ENCODE assay signal across 17 mouse cellular contexts in the genomic region with DNA sequence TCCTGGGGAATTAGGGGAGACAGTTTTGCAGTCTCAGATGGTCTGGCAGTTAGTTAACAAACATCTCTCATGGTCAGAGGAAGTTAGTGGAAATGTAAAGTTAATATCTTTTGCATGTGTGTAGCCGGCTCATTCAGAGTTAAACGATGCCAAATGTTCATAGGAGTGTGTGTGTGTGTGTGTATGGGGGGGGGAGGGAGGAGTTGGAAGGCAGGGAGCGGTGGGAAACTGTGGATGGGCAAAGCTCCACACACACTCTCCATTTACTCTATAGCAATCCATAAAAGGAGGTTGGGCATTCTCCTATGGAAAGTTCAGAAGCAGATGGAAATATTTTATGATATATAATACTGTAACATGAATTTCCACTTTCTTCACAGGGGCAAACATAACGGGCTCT.
A peak's percentile ranks its signal among the peaks of the same experiment; 100 is the strongest.
DNase-seq lines count a peak whose midpoint lies in the region; ATAC-seq and TF ChIP-seq lines count a peak whose summit lies in the region.
"Had no signal": no experiment of that assay in that cellular context is flagged by ENCODE, and none has a peak within 500 bp of the region (broad histone marks: within the 10 kb centered on the region; RNA-seq: fewer than 3 reads in every experiment).

No protein-coding gene starts in this region.

- no peaks in the 10 kb centered on the region for H3K27me3 ChIP-seq in testis, adult 2 months (ENCODE audit: control insufficient read depth, insufficient read depth, low read length)
- H3K27me3 ChIP-seq in embryonic facial prominence, embryonic 15.5 days: no peaks in the 10 kb centered on the region
- H3K27me3 ChIP-seq in limb, embryonic 14.5 days (ENCODE audit: control insufficient read depth, insufficient read depth, low read length): no peaks in the 10 kb centered on the region
- H3K27me3 ChIP-seq in kidney, embryonic 16.5 days (ENCODE audit: insufficient read depth, low read length): no peaks in the 10 kb centered on the region
- H3K27me3 ChIP-seq: forebrain, embryonic 12.5 days; heart, embryonic 12.5 days; hindbrain, embryonic 15.5 days had no signal

- no peak overlapping the region for H3K9ac ChIP-seq in embryonic facial prominence, embryonic 15.5 days
- H3K9ac ChIP-seq in limb, embryonic 14.5 days (ENCODE audit: low read depth, low read length, severe bottlenecking): no peak overlapping the region
- no peak overlapping the region for H3K9ac ChIP-seq in kidney, embryonic 16.5 days (replicated peaks; ENCODE audit: low read length)
- H3K9ac ChIP-seq: forebrain, embryonic 12.5 days; heart, embryonic 12.5 days; hindbrain, embryonic 15.5 days had no signal

- H3K36me3 ChIP-seq in testis, adult 2 months (ENCODE audit: control insufficient read depth, insufficient read depth, low read length): no peaks in the 10 kb centered on the region
- no peaks in the 10 kb centered on the region for H3K36me3 ChIP-seq in embryonic facial prominence, embryonic 15.5 days
- no peaks in the 10 kb centered on the region for H3K36me3 ChIP-seq in limb, embryonic 14.5 days (ENCODE audit: control insufficient read depth, insufficient read depth, low read length)
- H3K36me3 ChIP-seq in kidney, embryonic 16.5 days (ENCODE audit: insufficient read depth, low read length): no peaks in the 10 kb centered on the region
- H3K36me3 ChIP-seq: forebrain, embryonic 12.5 days; G1E; heart, embryonic 12.5 days; hindbrain, embryonic 15.5 days had no signal

- H3K4me1 ChIP-seq in testis, adult 2 months (ENCODE audit: control insufficient read depth, insufficient read depth, low read length): peaks cover 3% of the 10 kb centered on the region; the same call in 1 of the 2 replicates
- no peaks in the 10 kb centered on the region for H3K4me1 ChIP-seq in embryonic facial prominence, embryonic 15.5 days
- H3K4me1 ChIP-seq in limb, embryonic 14.5 days (ENCODE audit: control insufficient read depth, insufficient read depth, low read length): 0 out of 2 replicates have a peak, but pooled peaks cover 10% of the 10 kb centered on the region
- H3K4me1 ChIP-seq in kidney, embryonic 16.5 days (ENCODE audit: insufficient read depth, low read length): 0 out of 2 replicates have a peak, but pooled peaks cover 4% of the 10 kb centered on the region
- H3K4me1 ChIP-seq: forebrain, embryonic 12.5 days; heart, embryonic 12.5 days; hindbrain, embryonic 15.5 days had no signal

- peak; percentile 72; the same call in 1 of the 2 replicates for ATAC-seq in embryonic facial prominence, embryonic 15.5 days (ENCODE audit: insufficient number of reproducible peaks, low FRiP score, low TSS enrichment, low read depth)
- peak; percentile 82 for ATAC-seq in limb, embryonic 14.5 days (ENCODE audit: low FRiP score, low read depth)
- no peak for ATAC-seq in megakaryocyte, adult 5-6 weeks (ENCODE audit: poor library complexity, severe bottlenecking)
- ATAC-seq in kidney, embryonic 16.5 days (ENCODE audit: low FRiP score, low TSS enrichment): no peak
- ATAC-seq: forebrain, embryonic 16.5 days had no signal

- H3K27ac ChIP-seq in testis, adult 2 months (ENCODE audit: control insufficient read depth, insufficient read depth, low read depth, low read length): no peak overlapping the region
- peak overlapping the region; percentile 44; the same call in 1 of the 2 replicates for H3K27ac ChIP-seq in embryonic facial prominence, embryonic 15.5 days (replicated peaks)
- H3K27ac ChIP-seq in limb, embryonic 14.5 days (replicated peaks; ENCODE audit: low read depth, low read length): no peak overlapping the region
- H3K27ac ChIP-seq in kidney, embryonic 16.5 days (ENCODE audit: low read length): no peak overlapping the region
- H3K27ac ChIP-seq: forebrain, embryonic 12.5 days; hindbrain, embryonic 15.5 days had no signal

- no peak for TF ChIP-seq CTCF in testis, adult 2 months (IDR thresholded peaks at IDR 0.05; ENCODE audit: control insufficient read depth, insufficient read depth, insufficient replicate concordance, low read depth, low read length)

- TF ChIP-seq POLR2A in testis, adult 2 months (IDR thresholded peaks at IDR 0.05; ENCODE audit: control insufficient read depth, low read depth, low read length): no peak
- no peak for TF ChIP-seq POLR2A in limb, embryonic 14.5 days (IDR thresholded peaks at IDR 0.05; ENCODE audit: borderline replicate concordance, extremely low read depth, insufficient read depth, insufficient read length)

- peak overlapping the region; percentile 21; the same call in 1 of the 2 replicates for H3K4me2 ChIP-seq in embryonic facial prominence, embryonic 15.5 days (replicated peaks)
- H3K4me2 ChIP-seq in limb, embryonic 14.5 days (replicated peaks; ENCODE audit: low read depth, low read length, severe bottlenecking): 0 out of 2 replicates have a peak overlapping the region, but pooled peaks have one; percentile 30
- H3K4me2 ChIP-seq in kidney, embryonic 16.5 days (replicated peaks; ENCODE audit: low read depth, low read length): no peak overlapping the region
- H3K4me2 ChIP-seq: forebrain, embryonic 12.5 days; heart, embryonic 12.5 days; hindbrain, embryonic 15.5 days had no signal

- H3K4me3 ChIP-seq in testis, adult 2 months (ENCODE audit: control insufficient read depth, low read depth, low read length): peak overlapping the region; percentile 81
- H3K4me3 ChIP-seq in embryonic facial prominence, embryonic 15.5 days (replicated peaks): no peak overlapping the region
- H3K4me3 ChIP-seq in limb, embryonic 14.5 days (replicated peaks; ENCODE audit: low read length): no peak overlapping the region
- no peak overlapping the region for H3K4me3 ChIP-seq in kidney, embryonic 16.5 days (ENCODE audit: low read length)
- H3K4me3 ChIP-seq: forebrain, embryonic 12.5 days; heart, embryonic 12.5 days; hindbrain, embryonic 15.5 days had no signal

- no peaks in the 10 kb centered on the region for H3K9me3 ChIP-seq in embryonic facial prominence, embryonic 15.5 days (replicated peaks)
- no peaks in the 10 kb centered on the region for H3K9me3 ChIP-seq in limb, embryonic 14.5 days (ENCODE audit: control insufficient read depth, low read length)
- H3K9me3 ChIP-seq in kidney, embryonic 16.5 days (ENCODE audit: low read length): no peaks in the 10 kb centered on the region
- H3K9me3 ChIP-seq: forebrain, embryonic 12.5 days; heart, embryonic 12.5 days; hindbrain, embryonic 15.5 days had no signal

- WGBS in embryonic facial prominence, embryonic 15.5 days: 47% methylated on average over 4 of the region's 4 CpGs
- WGBS in limb, embryonic 14.5 days: 18% methylated on average over 4 of the region's 4 CpGs
- 77% methylated on average over 4 of the region's 4 CpGs for WGBS in kidney, embryonic 16.5 days

- DNase-seq in testis, postnatal 14 days (ENCODE audit: low spot score): no peak
- peak; percentile 74 for DNase-seq in limb, embryonic 14.5 days (ENCODE audit: low spot score)
- DNase-seq in layer of hippocampus, postnatal 14 days (ENCODE audit: low spot score in 2 of 2): no peak
- DNase-seq: adrenal gland, adult 8-10 months; adrenal gland, postnatal 36 days; cerebellum, adult 2 months; cerebellum, postnatal 10 days; gastrocnemius, postnatal 14 days had no signal

Comparison
In these comparisons a context has a peak if more than half of its experiments do, and no peak if none do; other contexts are left out.
1. ATAC-seq: peak in embryonic facial prominence, embryonic 15.5 days (single experiment) and limb, embryonic 14.5 days (single experiment); none in megakaryocyte, adult 5-6 weeks (single experiment) and kidney, embryonic 16.5 days (single experiment).